Mouse (Mus musculus) CH12F3 (cell line): ENCODE measurements around the gene Rab42.
"Not testable (repeated sequence)": the region's sequence is repeated elsewhere in the genome, so short reads cannot be mapped to it uniquely, and the experiment has no call there.

Experiments used
- in situ Hi-C: fragments of 300-500 bp; cut with MboI; formaldehyde crosslinking; loops from 2 replicates; pipeline ENCODE4 v1.14.3; 2020; ENCODE audit warnings: low sequenced_read_pairs

Gene Rab42

GRCm38 (mm10) chr4:132312627-132313026, 9.4 kb upstream of the Rab42 start:
- in situ Hi-C loops: no loop called here

GRCm38 (mm10) chr4:132311801-132312200, 8.6 kb upstream of the Rab42 start:
- in situ Hi-C loops: no loop called here

GRCm38 (mm10) chr4:132311209-132311608, 8.0 kb upstream of the Rab42 start:
- in situ Hi-C loops: no loop called here

- in situ Hi-C loops: no loop called here
Measured at GRCm38 (mm10) chr4:132309849-132310472, 6.8 kb upstream of the Rab42 start.

DNA sequence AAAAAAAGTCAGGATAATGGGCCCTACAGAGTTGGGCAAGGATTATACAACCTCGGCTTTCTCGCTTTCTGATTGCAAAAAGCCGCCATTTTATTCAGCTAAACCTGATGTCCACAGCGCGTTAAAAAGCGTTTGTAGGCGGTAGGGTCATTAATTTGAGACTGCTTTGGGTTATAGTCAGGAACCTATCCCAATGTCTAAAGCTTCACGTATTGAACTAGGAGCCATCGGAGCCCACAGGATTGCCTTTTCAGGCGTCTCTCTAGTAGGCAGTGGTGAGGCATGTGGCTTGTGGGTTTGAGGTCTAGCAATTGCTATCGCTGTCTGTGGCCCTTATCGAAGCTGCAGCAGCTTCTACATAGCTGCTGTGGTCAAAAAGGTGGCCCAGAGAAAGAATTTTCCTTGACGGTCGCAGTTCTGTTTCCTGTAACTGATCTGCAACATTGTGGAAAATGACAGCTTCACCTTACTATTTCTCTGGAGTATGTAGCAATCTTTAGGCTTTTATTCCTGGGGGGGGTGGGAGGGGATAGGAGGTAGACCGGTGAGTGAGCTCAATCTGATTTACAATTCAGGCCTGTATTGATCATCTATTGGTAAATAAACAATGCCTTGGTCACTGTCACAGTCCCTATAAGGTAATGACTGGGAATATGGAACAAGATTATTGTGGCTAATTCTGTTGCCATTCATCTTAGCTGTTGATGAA, 6.1 kb upstream of the Rab42 start:
- in situ Hi-C loops: no loop called here

DNA sequence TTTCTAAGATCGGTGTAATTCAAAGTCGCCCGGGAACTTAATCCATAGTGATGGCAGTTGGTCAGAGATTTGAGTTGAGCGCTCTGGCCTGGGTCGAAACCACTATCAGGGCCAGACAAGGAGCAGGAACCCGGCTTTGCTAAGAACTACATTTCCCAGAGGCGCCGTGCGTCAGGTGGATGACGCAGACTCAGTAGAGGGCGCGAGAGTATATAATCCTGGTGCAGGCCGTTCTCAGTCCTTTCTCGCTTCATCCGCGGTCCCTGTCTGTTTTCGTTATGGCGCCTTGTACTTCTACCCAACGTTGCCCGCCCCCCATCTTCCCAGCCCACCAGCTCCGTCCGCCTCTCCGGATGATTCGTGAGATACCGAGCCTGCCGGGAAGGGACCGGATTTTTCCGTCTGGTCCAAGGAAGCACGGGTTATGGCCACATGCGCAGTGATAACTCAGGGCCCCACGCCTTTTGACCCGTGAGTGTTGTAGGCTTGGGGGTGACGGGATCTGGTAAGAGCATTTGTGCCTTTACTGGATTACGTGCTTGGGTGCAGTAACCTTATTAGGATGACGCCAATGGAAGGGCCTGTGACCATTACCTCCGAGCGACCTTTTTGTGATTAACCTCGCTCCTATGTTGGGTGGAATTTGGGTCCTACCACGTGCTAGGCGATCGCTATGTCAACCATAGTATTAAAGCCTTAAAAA, 5.4 kb upstream of the Rab42 start:
- in situ Hi-C loops: no loop called here

DNA sequence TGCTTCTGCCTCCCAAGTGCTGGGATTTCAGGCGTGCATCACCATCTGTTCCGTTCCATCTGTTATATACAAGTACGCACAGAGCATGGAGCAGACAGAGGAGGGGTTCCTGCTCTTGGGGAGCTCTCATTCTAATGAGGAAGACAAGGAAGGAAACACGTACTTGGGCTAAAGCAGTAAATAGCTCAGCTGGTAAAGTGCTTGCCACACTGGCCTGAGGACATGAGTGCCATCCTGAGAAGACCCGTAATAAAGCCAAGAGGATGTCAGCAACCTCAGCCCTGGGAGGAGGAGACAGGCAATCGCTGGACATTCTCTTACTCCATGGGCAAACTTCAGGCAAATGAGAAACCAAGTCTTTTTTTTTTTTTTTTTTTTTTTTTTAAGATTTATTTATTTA, 2.8 kb upstream of the Rab42 start:
- in situ Hi-C loops: no loop called here

- in situ Hi-C loops: no loop called here
Measured at GRCm38 (mm10) chr4:132305276-132305675, 2.1 kb upstream of the Rab42 start.

DNA sequence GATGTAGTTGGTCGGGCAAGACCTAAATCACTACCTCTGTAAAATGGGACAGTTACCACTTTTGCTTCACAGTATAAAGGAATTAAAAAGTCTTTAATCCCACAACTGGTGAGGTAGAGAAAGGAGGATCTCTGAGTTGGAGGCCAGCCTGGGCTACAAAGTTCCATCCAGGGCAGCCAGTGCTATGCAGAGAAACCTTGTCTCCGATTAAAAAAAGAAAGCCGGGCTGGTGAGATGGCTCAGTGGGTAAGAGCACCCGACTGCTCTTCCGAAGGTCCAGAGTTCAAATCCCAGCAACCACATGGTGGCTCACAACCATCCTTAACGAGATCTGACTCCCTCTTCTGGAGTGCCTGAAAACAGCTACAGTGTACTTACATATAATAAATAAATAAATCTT, 299 bp upstream of the Rab42 start:
- in situ Hi-C loops: not testable (repeated sequence)

- in situ Hi-C loops: no loop called here
Measured at GRCm38 (mm10) chr4:132301965-132302938, 933 bp downstream of the Rab42 start.

GRCm38 (mm10) chr4:132301486-132301885, 1.7 kb downstream of the Rab42 start:
- in situ Hi-C loops: no loop called here

- in situ Hi-C loops: no loop called here
Measured at GRCm38 (mm10) chr4:132299849-132300248, 3.3 kb downstream of the Rab42 start.

DNA sequence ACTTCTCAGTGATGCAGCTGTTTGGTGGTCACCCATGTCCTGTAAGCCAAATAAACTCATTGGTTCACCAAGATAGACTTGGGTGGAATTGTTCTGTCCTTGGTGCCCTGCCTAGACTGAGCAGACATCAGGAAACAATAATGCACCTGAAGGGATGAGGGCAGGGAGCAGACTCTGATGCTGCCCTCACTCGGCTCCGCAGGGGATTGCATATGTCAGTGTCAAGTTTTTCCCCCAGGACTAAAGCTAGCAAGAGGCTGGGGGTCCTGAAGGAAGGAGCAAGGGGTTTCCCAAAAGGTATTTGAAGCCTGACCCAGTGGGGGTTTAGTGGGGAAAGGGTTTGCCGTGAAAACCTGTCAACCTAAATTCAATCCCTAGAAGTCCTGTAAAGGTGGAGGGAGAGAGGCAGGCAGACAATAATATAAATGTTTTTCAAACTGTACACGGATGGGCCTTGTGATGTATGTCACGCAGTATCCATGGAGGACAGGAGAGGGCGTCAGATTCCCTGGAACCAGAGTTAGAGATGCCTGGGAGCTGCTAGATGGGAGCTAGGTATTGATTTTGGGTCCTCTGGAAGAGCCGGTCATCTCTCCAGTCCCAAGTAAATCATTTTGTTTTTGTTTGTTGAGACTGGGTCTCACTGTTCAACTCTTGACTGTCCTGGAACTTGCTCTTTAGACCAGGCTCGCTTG, 7.3 kb downstream of the Rab42 start:
- in situ Hi-C loops: no loop called here

DNA sequence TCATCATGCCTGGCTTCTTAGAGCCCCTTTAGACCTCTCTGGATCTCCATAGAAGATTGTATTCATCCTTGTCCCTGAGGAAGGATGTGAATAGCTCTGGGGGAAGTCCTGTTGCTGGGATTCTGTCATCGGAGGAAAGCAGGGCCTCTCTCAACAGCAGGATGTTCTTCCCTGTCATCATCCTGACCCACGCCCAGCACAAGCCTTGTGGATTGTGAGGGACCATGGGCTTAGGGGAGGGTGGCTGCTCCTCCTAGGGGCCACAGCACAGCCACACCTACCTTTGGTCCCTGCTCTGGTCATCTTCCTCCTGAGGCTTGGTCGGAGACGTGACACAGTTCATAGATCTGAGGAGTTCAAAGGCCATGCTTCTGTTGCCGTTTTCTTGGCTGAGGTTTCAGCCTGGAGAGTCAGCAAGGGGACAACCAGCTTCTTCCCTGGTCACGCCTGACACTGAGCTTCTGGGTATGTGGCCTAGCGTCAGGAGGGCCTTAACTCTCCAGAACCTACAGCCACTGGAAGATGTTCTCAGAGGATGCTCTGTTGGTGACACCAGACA, 9.4 kb downstream of the Rab42 start:
- in situ Hi-C loops: no loop called here

GRCm38 (mm10) chr4:132292988-132293387, 10.2 kb downstream of the Rab42 start:
- in situ Hi-C loops: no loop called here

GRCm38 (mm10) chr4:132291624-132292335, 11.4 kb downstream of the Rab42 start:
- in situ Hi-C loops: no loop called here

DNA sequence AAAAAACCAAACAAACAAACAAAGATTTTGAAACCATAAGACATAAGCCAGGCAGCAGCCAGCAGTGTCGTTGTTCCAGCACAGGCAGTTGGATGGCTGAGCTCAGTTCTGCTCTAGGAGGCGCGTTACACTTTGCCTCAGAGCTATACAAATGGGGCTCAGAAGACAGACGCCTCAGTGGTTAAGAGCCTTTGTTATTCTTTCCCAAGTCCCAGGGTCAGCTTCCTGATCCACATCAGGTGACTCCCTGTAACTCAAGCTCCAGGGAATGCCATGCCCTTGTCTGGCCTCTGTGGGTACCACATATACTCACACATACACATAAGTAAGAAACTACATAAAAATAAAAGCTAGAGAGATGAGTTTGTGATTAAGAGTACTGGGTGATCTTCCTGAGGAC, 12.1 kb downstream of the Rab42 start:
- in situ Hi-C loops: no loop called here

GRCm38 (mm10) chr4:132288840-132289239, 14.3 kb downstream of the Rab42 start:
- in situ Hi-C loops: not testable (repeated sequence)

DNA sequence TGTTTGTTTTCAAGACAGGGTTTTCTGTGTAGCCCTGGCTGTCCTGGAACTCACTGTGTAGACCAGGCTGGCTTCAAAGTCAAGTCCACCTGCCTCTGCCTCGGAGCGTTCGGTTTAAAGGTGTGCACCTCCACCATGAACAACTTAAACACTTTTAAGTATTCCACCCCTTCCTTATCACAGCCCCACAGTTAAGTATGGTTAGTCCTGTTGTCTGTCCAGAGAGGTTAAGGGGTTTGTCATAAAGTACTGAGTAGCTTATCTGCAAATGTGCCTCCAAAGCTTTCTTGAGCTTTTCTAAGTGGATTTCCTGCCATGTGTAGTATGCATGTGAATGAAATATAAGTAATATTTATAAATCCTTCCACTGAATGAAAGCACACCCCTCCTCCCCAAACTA, 27.2 kb downstream of the Rab42 start:
- in situ Hi-C loops: no loop called here
